In the genomic region with DNA sequence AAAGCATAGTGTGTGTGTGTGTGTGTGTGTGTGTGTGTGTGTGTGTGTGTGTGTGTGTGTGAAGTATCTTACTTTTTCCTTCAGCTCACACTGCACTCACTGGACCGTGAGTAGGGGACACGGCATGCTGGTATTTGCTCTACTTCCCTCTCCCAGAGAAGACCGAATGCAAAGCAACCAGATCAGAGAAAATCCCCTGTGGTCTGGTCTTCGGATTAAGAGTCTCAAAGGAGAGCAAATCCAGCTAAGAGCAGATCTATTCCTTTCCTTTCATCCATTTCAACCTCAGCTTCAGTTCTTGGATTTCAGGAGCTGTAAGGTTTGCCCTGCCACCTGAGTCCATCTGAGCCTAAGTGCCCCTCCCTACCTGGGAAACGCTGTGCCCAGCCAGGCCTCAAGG, we compare ENCODE assay signal across 29 mouse cellular contexts. TPM values are rescaled to one million over a fixed set of nuclear protein-coding genes. Genes with fewer than 3 reads are reported as not detected.
DNase-seq lines count a peak whose midpoint lies in the region; ATAC-seq and TF ChIP-seq lines count a peak whose summit lies in the region.
"Had no signal": no experiment of that assay in that cellular context is flagged by ENCODE, and none has a peak within 500 bp of the region (broad histone marks: within the 10 kb centered on the region; RNA-seq: fewer than 3 reads in every experiment).

No protein-coding gene starts in this region.

- no peak overlapping the region for H3K4me3 ChIP-seq in spleen, adult 2 months (ENCODE audit: extremely low read depth, insufficient read depth, insufficient read length)
- H3K4me3 ChIP-seq in hindbrain, embryonic 11.5 days (ENCODE audit: low read depth, low read length): no peak overlapping the region
- H3K4me3 ChIP-seq: embryonic facial prominence, embryonic 15.5 days; heart, adult 2 months; heart, embryonic 13.5 days; hindbrain, embryonic 12.5 days; limb, embryonic 13.5 days; megakaryocyte, embryonic 14.5 days; neural tube, embryonic 15.5 days had no signal

- no peaks in the 10 kb centered on the region for H3K9me3 ChIP-seq in hindbrain, embryonic 11.5 days (ENCODE audit: control insufficient read depth, low read length)
- H3K9me3 ChIP-seq: embryonic facial prominence, embryonic 15.5 days; heart, embryonic 13.5 days; hindbrain, embryonic 12.5 days; limb, embryonic 13.5 days; megakaryocyte, embryonic 14.5 days; neural tube, embryonic 15.5 days had no signal

- ATAC-seq in neutrophil, adult 5-6 weeks (ENCODE audit: extremely low read depth, insufficient number of reproducible peaks, low FRiP score, poor library complexity, severe bottlenecking): peak; percentile 66; the same call in 1 of the 2 replicates
- no peak for ATAC-seq in hindbrain, embryonic 11.5 days (ENCODE audit: low FRiP score)
- ATAC-seq: activated CD4-positive, CD25-positive, alpha-beta regulatory T cell, adult 4 months; forebrain, embryonic 16.5 days had no signal

- H3K9ac ChIP-seq in hindbrain, embryonic 11.5 days (ENCODE audit: low read depth, low read length): no peak overlapping the region
- H3K9ac ChIP-seq: embryonic facial prominence, embryonic 15.5 days; heart, embryonic 13.5 days; hindbrain, embryonic 12.5 days; limb, embryonic 13.5 days; lung, embryonic 14.5 days; neural tube, embryonic 15.5 days had no signal

- TF ChIP-seq CTCF in spleen, adult 2 months (IDR thresholded peaks at IDR 0.05; ENCODE audit: extremely low read depth, insufficient read depth, insufficient read length, insufficient replicate concordance): no peak

- H3K4me2 ChIP-seq in hindbrain, embryonic 11.5 days (replicated peaks; ENCODE audit: low read depth, low read length): no peak overlapping the region
- H3K4me2 ChIP-seq: embryonic facial prominence, embryonic 15.5 days; heart, embryonic 13.5 days; hindbrain, embryonic 12.5 days; limb, embryonic 13.5 days; lung, embryonic 14.5 days; neural tube, embryonic 15.5 days had no signal

- H3K27ac ChIP-seq in spleen, adult 2 months (ENCODE audit: insufficient read depth, low read length): peak overlapping the region; percentile 77
- no peak overlapping the region for H3K27ac ChIP-seq in hindbrain, embryonic 11.5 days (ENCODE audit: low read depth, low read length)
- H3K27ac ChIP-seq: embryonic facial prominence, embryonic 15.5 days; heart, adult 2 months; heart, embryonic 13.5 days; hindbrain, embryonic 12.5 days; limb, embryonic 13.5 days; neural tube, embryonic 15.5 days had no signal

- 36% methylated on average over 5 of the region's 5 CpGs for WGBS in spleen, adult 2 months
- 58% methylated on average over 5 of the region's 5 CpGs for WGBS in hindbrain, embryonic 11.5 days

- peaks cover 1% of the 10 kb centered on the region; the same call in 1 of the 2 replicates for H3K36me3 ChIP-seq in spleen, adult 2 months (ENCODE audit: control insufficient read depth, insufficient read depth, low read length)
- no peaks in the 10 kb centered on the region for H3K36me3 ChIP-seq in hindbrain, embryonic 11.5 days (ENCODE audit: control insufficient read depth, insufficient read depth, low read length)
- H3K36me3 ChIP-seq: embryonic facial prominence, embryonic 15.5 days; heart, embryonic 13.5 days; hindbrain, embryonic 12.5 days; limb, embryonic 13.5 days; neural tube, embryonic 15.5 days had no signal

- H3K4me1 ChIP-seq in spleen, adult 2 months (ENCODE audit: control insufficient read depth, insufficient read depth, insufficient read length): peaks cover 28% of the 10 kb centered on the region; the same call in 1 of the 2 replicates
- H3K4me1 ChIP-seq in hindbrain, embryonic 11.5 days (replicated peaks; ENCODE audit: control insufficient read depth, insufficient read depth, low read length): no peaks in the 10 kb centered on the region
- H3K4me1 ChIP-seq: embryonic facial prominence, embryonic 15.5 days; heart, embryonic 13.5 days; hindbrain, embryonic 12.5 days; limb, embryonic 13.5 days; neural tube, embryonic 15.5 days had no signal

- no peaks in the 10 kb centered on the region for H3K27me3 ChIP-seq in spleen, adult 2 months (ENCODE audit: control insufficient read depth, insufficient read depth, low read length)
- H3K27me3 ChIP-seq in hindbrain, embryonic 11.5 days (ENCODE audit: control insufficient read depth, insufficient read depth, low read length): no peaks in the 10 kb centered on the region
- H3K27me3 ChIP-seq: embryonic facial prominence, embryonic 15.5 days; hindbrain, embryonic 12.5 days; limb, embryonic 13.5 days; neural tube, embryonic 15.5 days had no signal

- peak; percentile 66 for DNase-seq in heart, adult 11 months
- no peak for DNase-seq in heart, adult 18-20 months
- DNase-seq in spleen, adult 2 months (ENCODE audit: low read depth in 1 of 2, low spot score in 2 of 2): peak; percentile 63 to 66
- no peak for DNase-seq in spleen, postnatal 14 days (ENCODE audit: low spot score in 2 of 2)
- no peak for DNase-seq in c-Kit-positive CD71-positive TER-119-positive erythroid progenitor cells, embryonic 14.5 days (ENCODE audit: low spot score)
- DNase-seq in hindbrain, embryonic 11.5 days (ENCODE audit: low spot score): no peak
- DNase-seq: adrenal gland, postnatal 10 days; cerebellum, adult 8-10 months; cerebellum, postnatal 36 days; embryo, embryonic 11 days; gastrocnemius, postnatal 14 days; heart, adult 2 months; heart, postnatal 14 days; kidney, adult 18-20 months; kidney, postnatal 4 days; lung, embryonic 14.5 days; lung, postnatal 36 days; right cerebral cortex, postnatal 4 days had no signal

- no peak for TF ChIP-seq POLR2A in spleen, adult 2 months (IDR thresholded peaks at IDR 0.05; ENCODE audit: low read depth, low read length)

RNA-seq across cellular contexts. Expression of a gene that starts 16.3 kb away (rescaled TPM):
- 1 to 10 TPM; 2.1 to 2.5 TPM for total RNA-seq in heart, adult 18-20 months (2021)
- 54.3 and 61.0 TPM in 2 replicates for polyA plus RNA-seq in spleen, adult 2 months (2012; rRNA removed)
- total RNA-seq in neutrophil, adult 5-6 weeks (2017): 181 and 203 TPM in 2 replicates
- 0.33 and 0.36 TPM in 2 replicates for polyA plus RNA-seq in hindbrain, embryonic 11.5 days (2014; fragmentation: Nextera tagmentation; extraction: Ambion mirVana)
- total RNA-seq: MEL had no signal

RNA-seq across cellular contexts. Expression of a gene that starts 51.0 kb away (rescaled TPM):
- not detected for total RNA-seq in heart, adult 18-20 months (2021)
- polyA plus RNA-seq in spleen, adult 2 months (2012; rRNA removed): 0.43 and 0.89 TPM in 2 replicates
- 1.1 TPM in 1 of 2 replicates, not detected in the other for total RNA-seq in neutrophil, adult 5-6 weeks (2017)
- 0.10 TPM in 1 of 2 replicates, not detected in the other for polyA plus RNA-seq in hindbrain, embryonic 11.5 days (2014; fragmentation: Nextera tagmentation; extraction: Ambion mirVana)
- total RNA-seq: gastrocnemius, postnatal 14 days; heart, adult 2 months; left cerebral cortex, postnatal 14 days; MEL had no signal
- polyA plus RNA-seq: forebrain, embryonic 16.5 days; heart, embryonic 13.5 days; limb, embryonic 13.5 days had no signal

Comparison
In these comparisons a context has a peak if more than half of its experiments do, and no peak if none do; other contexts are left out.
1. DNase-seq: peak in heart, adult 11 months (single experiment) and spleen, adult 2 months (2 of 2); none in heart, adult 18-20 months (0 of 2), spleen, postnatal 14 days (0 of 2), c-Kit-positive CD71-positive TER-119-positive erythroid progenitor cells, embryonic 14.5 days (single experiment) and hindbrain, embryonic 11.5 days (single experiment).
2. RNA of a gene that starts 16.3 kb away (total RNA-seq): 181 to 203 TPM in neutrophil, adult 5-6 weeks; 2.1 to 2.5 TPM in heart, adult 18-20 months; every median in the first group is over 10 times any median in the second.